Mouse (Mus musculus) liver, embryonic 14.5 days (tissue): ENCODE data around the gene Gm27021.

ENCODE experiments used
- CTCF ChIP-seq: IDR thresholded peaks from 2 replicates; pipeline ENCODE4 v1.5.1; 2016; ENCODE audit warnings: antibody characterized with exemption, low read depth, control low read depth
- EP300 ChIP-seq: IDR thresholded peaks from 2 replicates; pipeline ENCODE4 v1.6.1; 2016; ENCODE audit warnings: antibody characterized with exemption, low read depth

DNA sequence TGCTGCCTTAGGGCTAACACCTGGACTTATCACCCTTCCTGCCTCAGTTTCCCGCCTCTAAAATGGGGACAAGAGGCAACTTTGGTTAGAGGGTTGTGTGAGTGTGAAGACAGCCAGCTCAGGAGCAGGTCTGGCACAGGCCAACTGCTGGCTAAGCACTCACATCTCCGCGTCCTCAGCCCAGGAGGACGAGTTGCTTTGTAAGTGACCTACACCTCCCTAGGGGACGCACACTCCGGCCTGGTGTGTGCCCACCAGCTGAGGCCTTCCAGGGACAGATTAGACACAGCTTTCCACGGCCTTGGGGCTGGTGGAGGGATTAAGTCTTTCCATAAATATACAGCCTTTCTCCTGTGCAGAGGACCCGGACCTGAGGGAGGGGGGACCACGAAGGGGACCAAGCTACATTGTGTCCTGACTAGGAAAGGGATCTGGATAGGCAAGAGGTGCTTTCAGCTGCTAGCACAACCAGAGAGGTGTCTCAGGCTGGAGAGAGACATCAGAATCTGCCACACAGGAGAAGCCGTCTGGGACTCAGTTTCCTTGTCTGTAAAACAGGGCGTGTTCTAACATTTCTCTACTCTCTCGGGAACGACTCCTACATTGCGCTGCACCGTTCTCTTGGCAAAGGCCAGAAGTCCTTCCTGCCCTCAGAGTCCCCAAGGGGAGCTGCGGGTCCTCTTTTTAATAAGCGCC is 34.8 kb downstream of the Gm27021 start:
- TF ChIP-seq CTCF, result no peak
- no peak for TF ChIP-seq EP300
